Mouse (Mus musculus) small intestine, adult 2 months (tissue): Measurements from ENCODE around the gene Agpat4. TPM values are rescaled to one million over a fixed set of nuclear protein-coding genes. Genes with fewer than 3 reads are reported as not detected.

Experiments used
- H3K27ac ChIP-seq: fragments of 200-500 bp; 2 replicates; pipeline ENCODE4 v1.5.1; 2012; ENCODE audit warnings: low read depth, low read length, control low read depth, inconsistent platforms; ENCODE audit not compliant: insufficient read depth
- H3K27me3 ChIP-seq: fragments of 200-500 bp; 2 replicates; pipeline ENCODE4 v1.6.1; 2012; ENCODE audit warnings: mild to moderate bottlenecking, moderate library complexity, low read length, inconsistent platforms; ENCODE audit not compliant: control insufficient read depth, insufficient read depth
- H3K36me3 ChIP-seq: fragments of 200-500 bp; 2 replicates; pipeline ENCODE4 v1.6.1; 2012; ENCODE audit warnings: mild to moderate bottlenecking, low read length, control low read depth, inconsistent platforms; ENCODE audit not compliant: control insufficient read depth, insufficient read depth
- H3K4me1 ChIP-seq: fragments of 200-500 bp; 2 replicates; pipeline ENCODE4 v1.6.1; 2012; ENCODE audit warnings: low read length, inconsistent platforms, mixed read lengths; ENCODE audit not compliant: control insufficient read depth, insufficient read depth, insufficient read length
- H3K4me3 ChIP-seq: fragments of 200-500 bp; 2 replicates; pipeline ENCODE4 v1.5.1; 2012; ENCODE audit warnings: low read depth, mild to moderate bottlenecking, control low read depth, inconsistent platforms, low read length, moderate library complexity
- CTCF ChIP-seq: fragments of 200-500 bp; IDR thresholded peaks from 2 replicates; pipeline ENCODE4 v1.5.1; 2012; ENCODE audit warnings: low read depth, mild to moderate bottlenecking, control low read depth, inconsistent platforms, low read length, moderate library complexity, mixed read lengths; ENCODE audit not compliant: insufficient replicate concordance, insufficient read length; ENCODE audit errors: extremely low read depth
- POLR2A ChIP-seq: fragments of 200-500 bp; IDR thresholded peaks from 2 replicates; pipeline ENCODE4 v1.6.1; 2012; ENCODE audit warnings: low read depth, mild to moderate bottlenecking, control low read depth, inconsistent platforms, low read length, moderate library complexity
- WGBS: fragments of 180-500 bp; shearing (Covaris S2); methylation state at CpG from one replicate; pipeline ENCODE4 v1.1.7; 2018; 5-methylcytosine and 5-hydroxymethylcytosine counted together
- polyA plus RNA-seq: library from polyadenylated mRNA; depleted of rRNA; stranded (reverse); fragments of >200 nt; gene quantifications from 2 replicates; pipeline ENCODE4 v1.2.3, GENCODE M21; 2012

Agpat4 gene
- polyA plus RNA-seq, 1 experiment = 10.3 TPM

GRCm38 (mm10) chr17:12154260-12154659, 35.8 kb downstream of the Agpat4 start:
- Histone ChIP-seq H3K4me3 (no peak overlapping the region), H3K36me3 (peaks cover 4% of the 10 kb centered on the region; the same call in 1 of the 2 replicates), H3K27me3 (no peaks in the 10 kb centered on the region), H3K27ac (no peak overlapping the region), H3K4me1 (no peaks in the 10 kb centered on the region)
- 80% methylated on average over 2 of the region's 2 CpGs for WGBS
- TF ChIP-seq POLR2A = no peak
- TF ChIP-seq CTCF = no peak

GRCm38 (mm10) chr17:12155236-12155635, 36.7 kb downstream of the Agpat4 start:
- TF ChIP-seq POLR2A (no peak), CTCF (no peak)
- WGBS = 90% methylated on average over 6 of the region's 6 CpGs
- Histone ChIP-seq H3K27me3 (no peaks in the 10 kb centered on the region), H3K4me1 (0 out of 2 replicates have a peak, but pooled peaks cover 2% of the 10 kb centered on the region), H3K4me3 (no peak overlapping the region), H3K36me3 (peaks cover 4% of the 10 kb centered on the region; the same call in 1 of the 2 replicates), H3K27ac (no peak overlapping the region)

GRCm38 (mm10) chr17:12155872-12156271, 37.4 kb downstream of the Agpat4 start:
- Histone ChIP-seq H3K27ac (no peak overlapping the region), H3K36me3 (peaks cover 4% of the 10 kb centered on the region; the same call in 1 of the 2 replicates), H3K27me3 (no peaks in the 10 kb centered on the region), H3K4me1 (0 out of 2 replicates have a peak, but pooled peaks cover 2% of the 10 kb centered on the region), H3K4me3 (no peak overlapping the region)
- TF ChIP-seq CTCF (no peak), POLR2A (no peak)
- WGBS = 91% methylated on average over 4 of the region's 4 CpGs

GRCm38 (mm10) chr17:12156661-12157060, 38.2 kb downstream of the Agpat4 start:
- TF ChIP-seq POLR2A (no peak), CTCF (no peak)
- no peak overlapping the region for H3K27ac ChIP-seq
- no peak overlapping the region for H3K4me3 ChIP-seq
- WGBS = 93% methylated on average over 3 of the region's 3 CpGs
- H3K36me3 ChIP-seq = peaks cover 4% of the 10 kb centered on the region; the same call in 1 of the 2 replicates
- H3K4me1 ChIP-seq = 0 out of 2 replicates have a peak, but pooled peaks cover 2% of the 10 kb centered on the region
- no peaks in the 10 kb centered on the region for H3K27me3 ChIP-seq

GRCm38 (mm10) chr17:12157203-12157602, 38.7 kb downstream of the Agpat4 start:
- Histone ChIP-seq H3K4me3 (no peak overlapping the region), H3K4me1 (0 out of 2 replicates have a peak, but pooled peaks cover 2% of the 10 kb centered on the region), H3K27ac (no peak overlapping the region), H3K27me3 (no peaks in the 10 kb centered on the region), H3K36me3 (peaks cover 4% of the 10 kb centered on the region; the same call in 1 of the 2 replicates)
- 96% methylated on average over 2 of the region's 2 CpGs for WGBS
- no peak for TF ChIP-seq POLR2A
- no peak for TF ChIP-seq CTCF

GRCm38 (mm10) chr17:12159187-12160060, 40.9 kb downstream of the Agpat4 start:
- Histone ChIP-seq H3K4me3 (no peak overlapping the region), H3K4me1 (peaks cover 4% of the 10 kb centered on the region; the same call in 1 of the 2 replicates)

GRCm38 (mm10) chr17:12160061-12160421, 41.5 kb downstream of the Agpat4 start:
- no peaks in the 10 kb centered on the region for H3K27me3 ChIP-seq
- H3K4me3 ChIP-seq = no peak overlapping the region
- H3K27ac ChIP-seq = no peak overlapping the region
- 0 out of 2 replicates have a peak, but pooled peaks cover 2% of the 10 kb centered on the region for H3K36me3 ChIP-seq
- TF ChIP-seq CTCF = no peak
- H3K4me1 ChIP-seq = peaks cover 4% of the 10 kb centered on the region; the same call in 1 of the 2 replicates
- WGBS = 93% methylated on average over 5 of the region's 5 CpGs

More at GRCm38 (mm10) chr17:12159187-12160060, 40.9 kb downstream of the Agpat4 start:
- no peak overlapping the region for H3K27ac ChIP-seq
- peaks cover 3% of the 10 kb centered on the region; the same call in 1 of the 2 replicates for H3K36me3 ChIP-seq
- 87% methylated on average over 16 of the region's 16 CpGs for WGBS
- no peaks in the 10 kb centered on the region for H3K27me3 ChIP-seq
- no peak for TF ChIP-seq POLR2A
- no peak for TF ChIP-seq CTCF
